Mouse (Mus musculus) lung, postnatal 0 days (tissue): ENCODE data around the gene Ssu2. TPM values are rescaled to one million over a fixed set of nuclear protein-coding genes. Genes with fewer than 3 reads are reported as not detected.

Source experiments
- ATAC-seq: fragments of 200-750 bp; cut with Nextera tagmentation; 2 replicates; pipeline ENCODE4 v1.8.0; 2017; ENCODE audit warnings: moderate library complexity
- DNase-seq: peaks from one replicate; pipeline ENCODE4 v3.0.0-alpha.2; 2016; ENCODE audit warnings: low spot score
- H3K27ac ChIP-seq: fragments of 300-500 bp; sonication (generic); 2 replicates; pipeline ENCODE4 v1.5.1; 2014; ENCODE audit warnings: antibody characterized with exemption, mild to moderate bottlenecking, low read length, mixed read lengths
- H3K27me3 ChIP-seq: fragments of 300-500 bp; sonication (generic); replicated peaks from 2 replicates; pipeline ENCODE4 v1.6.1; 2014; ENCODE audit warnings: low read length, mixed read lengths; ENCODE audit not compliant: insufficient read depth
- H3K36me3 ChIP-seq: fragments of 300-500 bp; sonication (generic); 2 replicates; pipeline ENCODE4 v1.6.1; 2014; ENCODE audit warnings: low read length, mixed read lengths; ENCODE audit not compliant: insufficient read depth
- H3K4me1 ChIP-seq: fragments of 300-500 bp; sonication (generic); 2 replicates; pipeline ENCODE4 v1.6.1; 2014; ENCODE audit warnings: antibody characterized with exemption, low read depth, low read length, mixed read lengths; ENCODE audit not compliant: insufficient read depth
- H3K4me2 ChIP-seq: fragments of 300-500 bp; sonication (generic); replicated peaks from 2 replicates; pipeline ENCODE4 v1.6.1; 2014; ENCODE audit warnings: low read depth, mild to moderate bottlenecking, low read length, moderate library complexity, mixed read lengths
- H3K4me3 ChIP-seq: fragments of 300-500 bp; sonication (generic); 2 replicates; pipeline ENCODE4 v1.5.1; 2014; ENCODE audit warnings: low read depth, low read length
- H3K9ac ChIP-seq: fragments of 300-500 bp; sonication (generic); replicated peaks from 2 replicates; pipeline ENCODE4 v1.6.1; 2014; ENCODE audit warnings: low read depth, mild to moderate bottlenecking
- H3K9me3 ChIP-seq: fragments of 300-500 bp; sonication (generic); 2 replicates; pipeline ENCODE4 v1.6.1; 2016; ENCODE audit warnings: low read length, mixed read lengths
- CTCF ChIP-seq: IDR thresholded peaks from 2 replicates; pipeline ENCODE4 v1.5.1; 2016; ENCODE audit warnings: antibody characterized with exemption, mild to moderate bottlenecking
- EP300 ChIP-seq: IDR thresholded peaks from 2 replicates; pipeline ENCODE4 v1.6.1; 2016; ENCODE audit warnings: antibody characterized with exemption, mild to moderate bottlenecking, control low read depth
- WGBS: fragments of 180-500 bp; shearing (Covaris S2); extraction: QIAGEN DNeasy Blood & Tissue Kit; methylation state at CpG from one replicate; pipeline ENCODE4 v1.1.7; 2014; 5-methylcytosine and 5-hydroxymethylcytosine counted together
- polyA plus RNA-seq: library from polyadenylated mRNA; unstranded; fragments of >200 nt; fragmentation: Nextera tagmentation; extraction: Ambion mirVana; gene quantifications from 2 replicates; pipeline ENCODE4 v1.2.1, GENCODE M21; 2015

The Ssu2 gene
- polyA plus RNA-seq, 1 experiment from 2014 or later = 4.5 TPM

- Histone ChIP-seq H3K27ac (no peak overlapping the region), H3K9me3 (no peaks in the 10 kb centered on the region), H3K4me1 (no peaks in the 10 kb centered on the region), H3K27me3 (no peaks in the 10 kb centered on the region), H3K36me3 (no peaks in the 10 kb centered on the region), H3K4me3 (no peak overlapping the region), H3K9ac (no peak overlapping the region), H3K4me2 (no peak overlapping the region)
- WGBS = 85% methylated on average over 8 of the region's 8 CpGs
- DNase-seq (no peak), ATAC-seq (no peak)
- TF ChIP-seq CTCF (no peak), EP300 (no peak)
Measured at GRCm38 (mm10) chr6:112360676-112361075, 27.1 kb downstream of the Ssu2 start.

- no peaks in the 10 kb centered on the region for H3K27me3 ChIP-seq
- no peaks in the 10 kb centered on the region for H3K36me3 ChIP-seq
- TF ChIP-seq CTCF (no peak), EP300 (no peak)
- no peaks in the 10 kb centered on the region for H3K4me1 ChIP-seq
- 79% methylated on average over 1 of the region's 1 CpGs for WGBS
- ATAC-seq (no peak), DNase-seq (no peak)
- no peaks in the 10 kb centered on the region for H3K9me3 ChIP-seq
- no peak overlapping the region for H3K4me2 ChIP-seq
- H3K27ac ChIP-seq = no peak overlapping the region
- no peak overlapping the region for H3K9ac ChIP-seq
- H3K4me3 ChIP-seq = no peak overlapping the region
Measured at GRCm38 (mm10) chr6:112359341-112359740, 28.5 kb downstream of the Ssu2 start.

- no peaks in the 10 kb centered on the region for H3K36me3 ChIP-seq
- no peak overlapping the region for H3K4me2 ChIP-seq
- no peak overlapping the region for H3K27ac ChIP-seq
- 87% methylated on average over 4 of the region's 4 CpGs for WGBS
- H3K9ac ChIP-seq = no peak overlapping the region
- H3K9me3 ChIP-seq = no peaks in the 10 kb centered on the region
- H3K4me3 ChIP-seq = no peak overlapping the region
- DNase-seq (no peak), ATAC-seq (no peak)
- no peaks in the 10 kb centered on the region for H3K27me3 ChIP-seq
- H3K4me1 ChIP-seq = no peaks in the 10 kb centered on the region
- TF ChIP-seq EP300 = no peak
Measured at GRCm38 (mm10) chr6:112350452-112350851, 37.4 kb downstream of the Ssu2 start.

GRCm38 (mm10) chr6:112339016-112339415, 48.8 kb downstream of the Ssu2 start:
- 74% methylated on average over 4 of the region's 4 CpGs for WGBS

GRCm38 (mm10) chr6:112337667-112338066, 50.2 kb downstream of the Ssu2 start:
- ATAC-seq = no peak
- H3K27ac ChIP-seq = no peak overlapping the region
- H3K27me3 ChIP-seq = no peaks in the 10 kb centered on the region
- DNase-seq = no peak
- no peaks in the 10 kb centered on the region for H3K4me1 ChIP-seq
- 78% methylated on average over 6 of the region's 6 CpGs for WGBS
- no peaks in the 10 kb centered on the region for H3K36me3 ChIP-seq
- H3K4me3 ChIP-seq = no peak overlapping the region
- no peak overlapping the region for H3K4me2 ChIP-seq
- H3K9ac ChIP-seq = no peak overlapping the region
- TF ChIP-seq CTCF (no peak), EP300 (no peak)
- H3K9me3 ChIP-seq = no peaks in the 10 kb centered on the region

More at GRCm38 (mm10) chr6:112339016-112339415, 48.8 kb downstream of the Ssu2 start:
- Histone ChIP-seq H3K4me1 (no peaks in the 10 kb centered on the region), H3K27me3 (no peaks in the 10 kb centered on the region), H3K27ac (no peak overlapping the region), H3K36me3 (no peaks in the 10 kb centered on the region), H3K4me3 (no peak overlapping the region), H3K9me3 (no peaks in the 10 kb centered on the region), H3K9ac (no peak overlapping the region), H3K4me2 (no peak overlapping the region)
- TF ChIP-seq EP300 (no peak), CTCF (no peak)
- DNase-seq (no peak), ATAC-seq (no peak)

- H3K4me1 ChIP-seq = no peaks in the 10 kb centered on the region
- DNase-seq (no peak), ATAC-seq (peak; percentile 33)
- 67% methylated on average over 5 of the region's 5 CpGs for WGBS
- no peak overlapping the region for H3K4me2 ChIP-seq
- TF ChIP-seq CTCF (no peak), EP300 (peak; percentile 74)
- no peaks in the 10 kb centered on the region for H3K36me3 ChIP-seq
- H3K9me3 ChIP-seq = no peaks in the 10 kb centered on the region
- H3K4me3 ChIP-seq = no peak overlapping the region
- H3K9ac ChIP-seq = no peak overlapping the region
- H3K27me3 ChIP-seq = no peaks in the 10 kb centered on the region
- no peak overlapping the region for H3K27ac ChIP-seq
Measured at GRCm38 (mm10) chr6:112333930-112334329, 53.9 kb downstream of the Ssu2 start.

GRCm38 (mm10) chr6:112331223-112331598, 56.6 kb downstream of the Ssu2 start:
- TF ChIP-seq EP300 = no peak
- TF ChIP-seq CTCF = no peak
- Histone ChIP-seq H3K4me1 (no peaks in the 10 kb centered on the region), H3K9me3 (no peaks in the 10 kb centered on the region), H3K36me3 (no peaks in the 10 kb centered on the region), H3K9ac (no peak overlapping the region), H3K4me2 (no peak overlapping the region), H3K27ac (no peak overlapping the region), H3K27me3 (no peaks in the 10 kb centered on the region), H3K4me3 (no peak overlapping the region)
- WGBS = 71% methylated on average over 6 of the region's 6 CpGs
- ATAC-seq (no peak), DNase-seq (no peak)
